Mouse (Mus musculus): ENCODE results near the gene Exoc6b. TPM values are rescaled to one million over a fixed set of nuclear protein-coding genes. Genes with fewer than 3 reads are reported as not detected.

Exoc6b gene
- polyA plus RNA-seq, 1 experiment from 2014 or later, result 6.7 TPM

- TF ChIP-seq CTCF (IDR thresholded peaks at IDR 0.05; ENCODE audit: low read depth), result no peak
- Histone ChIP-seq H3K36me3 (ENCODE audit: control insufficient read depth, insufficient read depth) (no peaks in the 10 kb centered on the region), H3K27ac (ENCODE audit: low read depth, low read length) (no peak overlapping the region), H3K27me3 (replicated peaks; ENCODE audit: control insufficient read depth, insufficient read depth, low read length) (peaks cover 89% of the 10 kb centered on the region), H3K4me1 (replicated peaks; ENCODE audit: control insufficient read depth, insufficient read depth, low read length) (peaks cover 18% of the 10 kb centered on the region), H3K9me3 (ENCODE audit: control insufficient read depth) (no peaks in the 10 kb centered on the region), H3K9ac (ENCODE audit: low read depth, low read length) (no peak overlapping the region), H3K4me2 (replicated peaks; ENCODE audit: low read depth) (peak overlapping the region; percentile 67), H3K4me3 (ENCODE audit: low read depth, low read length) (peak overlapping the region; percentile 51)
- no peak for ATAC-seq
- WGBS, result 2% methylated on average over 37 of the region's 37 CpGs
Observed at GRCm38 (mm10) chr6:84585686-84586300, 483.5 kb downstream of the Exoc6b start.

GRCm38 (mm10) chr6:84584783-84585685 is 484.3 kb downstream of the Exoc6b start:
- H3K27me3 ChIP-seq (replicated peaks; ENCODE audit: control insufficient read depth, insufficient read depth, low read length), result peaks cover 94% of the 10 kb centered on the region
- H3K4me2 ChIP-seq (replicated peaks; ENCODE audit: low read depth), result peak overlapping the region; percentile 67
- H3K4me1 ChIP-seq (replicated peaks; ENCODE audit: control insufficient read depth, insufficient read depth, low read length), result peaks cover 18% of the 10 kb centered on the region

GRCm38 (mm10) chr6:84583841-84584782 is 485.2 kb downstream of the Exoc6b start:
- Histone ChIP-seq H3K4me2 (replicated peaks; ENCODE audit: low read depth) (peak overlapping the region; percentile 67), H3K4me1 (replicated peaks; ENCODE audit: control insufficient read depth, insufficient read depth, low read length) (peaks cover 18% of the 10 kb centered on the region), H3K27me3 (replicated peaks; ENCODE audit: control insufficient read depth, insufficient read depth, low read length) (peaks cover 89% of the 10 kb centered on the region), H3K9me3 (ENCODE audit: control insufficient read depth) (no peaks in the 10 kb centered on the region), H3K27ac (ENCODE audit: low read depth, low read length) (no peak overlapping the region), H3K9ac (ENCODE audit: low read depth, low read length) (no peak overlapping the region), H3K4me3 (ENCODE audit: low read depth, low read length) (peak overlapping the region; percentile 51), H3K36me3 (ENCODE audit: control insufficient read depth, insufficient read depth) (no peaks in the 10 kb centered on the region)
- TF ChIP-seq CTCF (IDR thresholded peaks at IDR 0.05; ENCODE audit: low read depth), result no peak
- WGBS, result 23% methylated on average over 48 of the region's 48 CpGs
- no peak for ATAC-seq

More at GRCm38 (mm10) chr6:84584783-84585685, 484.3 kb downstream of the Exoc6b start:
- Histone ChIP-seq H3K27ac (ENCODE audit: low read depth, low read length) (no peak overlapping the region), H3K36me3 (ENCODE audit: control insufficient read depth, insufficient read depth) (no peaks in the 10 kb centered on the region), H3K9me3 (ENCODE audit: control insufficient read depth) (no peaks in the 10 kb centered on the region), H3K9ac (ENCODE audit: low read depth, low read length) (no peak overlapping the region), H3K4me3 (ENCODE audit: low read depth, low read length) (peak overlapping the region; percentile 51)
- no peak for TF ChIP-seq CTCF (IDR thresholded peaks at IDR 0.05; ENCODE audit: low read depth)
- WGBS, result 1% methylated on average over 66 of the region's 66 CpGs
- ATAC-seq, result no peak

DNA sequence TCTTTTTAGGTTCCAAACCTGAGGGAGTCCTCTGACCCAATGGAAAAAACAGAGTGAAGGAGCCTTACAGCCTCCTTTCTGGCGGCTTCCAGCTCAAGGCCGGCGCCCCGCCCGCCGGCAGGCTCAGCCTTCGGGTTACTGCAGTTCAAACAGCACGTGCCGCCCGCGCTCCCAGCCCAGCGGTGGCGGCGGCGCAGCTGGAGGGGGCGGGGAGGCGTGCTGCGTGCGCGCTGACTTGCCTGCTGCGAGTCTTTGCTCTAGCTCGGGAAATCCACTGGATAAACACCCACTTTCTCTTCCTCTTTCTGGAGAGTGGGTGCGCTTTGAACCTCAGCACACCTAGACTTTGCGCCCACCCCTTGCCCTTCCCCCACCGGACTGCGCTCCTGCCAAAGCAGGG is 485.9 kb downstream of the Exoc6b start:
- Histone ChIP-seq H3K4me1 (replicated peaks; ENCODE audit: control insufficient read depth, insufficient read depth, low read length) (peaks cover 18% of the 10 kb centered on the region), H3K4me2 (replicated peaks; ENCODE audit: low read depth) (peak overlapping the region; percentile 67), H3K27me3 (replicated peaks; ENCODE audit: control insufficient read depth, insufficient read depth, low read length) (peaks cover 82% of the 10 kb centered on the region), H3K9me3 (ENCODE audit: control insufficient read depth) (no peaks in the 10 kb centered on the region), H3K36me3 (ENCODE audit: control insufficient read depth, insufficient read depth) (no peaks in the 10 kb centered on the region), H3K9ac (ENCODE audit: low read depth, low read length) (0 out of 2 replicates have a peak overlapping the region, but pooled peaks have one; percentile 1), H3K27ac (ENCODE audit: low read depth, low read length) (no peak overlapping the region), H3K4me3 (ENCODE audit: low read depth, low read length) (peak overlapping the region; percentile 51)
- peak; percentile 66 for ATAC-seq
- no peak for TF ChIP-seq CTCF (IDR thresholded peaks at IDR 0.05; ENCODE audit: low read depth)
- under 1% methylated on average over 24 of the region's 26 CpGs for WGBS

- no peak for TF ChIP-seq CTCF (IDR thresholded peaks at IDR 0.05; ENCODE audit: low read depth)
- Histone ChIP-seq H3K9me3 (ENCODE audit: control insufficient read depth) (no peaks in the 10 kb centered on the region), H3K36me3 (ENCODE audit: control insufficient read depth, insufficient read depth) (no peaks in the 10 kb centered on the region), H3K4me1 (replicated peaks; ENCODE audit: control insufficient read depth, insufficient read depth, low read length) (peaks cover 18% of the 10 kb centered on the region), H3K27ac (ENCODE audit: low read depth, low read length) (no peak overlapping the region), H3K4me3 (ENCODE audit: low read depth, low read length) (peak overlapping the region; percentile 51; the same call in 1 of the 2 replicates), H3K9ac (ENCODE audit: low read depth, low read length) (0 out of 2 replicates have a peak overlapping the region, but pooled peaks have one; percentile 1), H3K27me3 (replicated peaks; ENCODE audit: control insufficient read depth, insufficient read depth, low read length) (peaks cover 79% of the 10 kb centered on the region), H3K4me2 (replicated peaks; ENCODE audit: low read depth) (peak overlapping the region; percentile 67)
- ATAC-seq, result no peak
- WGBS, result 59% methylated on average over 5 of the region's 5 CpGs
Observed at GRCm38 (mm10) chr6:84582826-84583225, 486.5 kb downstream of the Exoc6b start.
